Mouse (Mus musculus) MEL (cell line): ENCODE measurements around the gene Lama5. TPM values are rescaled to one million over a fixed set of nuclear protein-coding genes. Genes with fewer than 3 reads are reported as not detected.

ENCODE experiments used
- DNase-seq: peaks from one replicate; pipeline ENCODE4 v3.0.0; 2011; ENCODE audit warnings: low read depth, low spot score
- H3K27ac ChIP-seq: 2 replicates; pipeline ENCODE4 v1.5.1; 2012; ENCODE audit warnings: low read depth, mild to moderate bottlenecking, control low read depth, low read length, moderate library complexity; ENCODE audit not compliant: control insufficient read depth
- H3K27me3 ChIP-seq, 2 experiments: fragments of 150-350 bp in 1 of 2; sonication (generic) in 1 of 2; 2 replicates each; pipeline ENCODE4 v1.6.1; 2012; ENCODE audit warnings: low read length in 2 of 2, mild to moderate bottlenecking in 2 of 2, improper control_type of control experiment in 1 of 2, moderate library complexity in 1 of 2; ENCODE audit not compliant: insufficient read depth in 2 of 2, control insufficient read depth in 1 of 2
- H3K36me3 ChIP-seq, 2 experiments: 2 replicates each; pipeline ENCODE4 v1.6.1; 2012 to 2014; ENCODE audit warnings: low read length in 2 of 2, improper control_type of control experiment in 1 of 2, inconsistent platforms in 1 of 2, mild to moderate bottlenecking in 1 of 2; ENCODE audit not compliant: insufficient read depth in 2 of 2, control insufficient read depth in 1 of 2
- H3K4me1 ChIP-seq, 2 experiments: fragments of 150-350 bp in 1 of 2; sonication (generic) in 1 of 2; 2 replicates each; pipeline ENCODE4 v1.6.1; 2012; ENCODE audit warnings: low read length in 2 of 2, improper control_type of control experiment in 1 of 2, mild to moderate bottlenecking in 1 of 2; ENCODE audit not compliant: insufficient read depth in 2 of 2, control insufficient read depth in 1 of 2
- H3K4me3 ChIP-seq, 2 experiments: fragments of 150-350 bp in 1 of 2; sonication (generic) in 1 of 2; 2 replicates each; pipeline ENCODE4 v1.5.1; 2012; ENCODE audit warnings: low read depth in 2 of 2, low read length in 2 of 2, mild to moderate bottlenecking in 2 of 2, moderate library complexity in 2 of 2, control low read depth in 1 of 2, improper control_type of control experiment in 1 of 2; ENCODE audit not compliant: control insufficient read depth in 1 of 2, insufficient read depth in 1 of 2
- H3K79me2 ChIP-seq: 2 replicates; pipeline ENCODE4 v1.6.1; 2012; ENCODE audit warnings: mild to moderate bottlenecking, low read length, moderate library complexity; ENCODE audit not compliant: control insufficient read depth, poor library complexity, insufficient read depth
- H3K9ac ChIP-seq: 2 replicates; pipeline ENCODE4 v1.6.1; 2012; ENCODE audit warnings: low read depth, mild to moderate bottlenecking, control low read depth, low read length, moderate library complexity; ENCODE audit not compliant: control insufficient read depth, poor library complexity, severe bottlenecking
- H3K9me3 ChIP-seq: fragments of 150-350 bp; sonication (generic); replicated peaks from 2 replicates; pipeline ENCODE4 v1.6.1; 2012; ENCODE audit warnings: mild to moderate bottlenecking, low read length, improper control_type of control experiment, moderate library complexity; ENCODE audit not compliant: insufficient read depth
- CHD1 ChIP-seq: IDR thresholded peaks from 2 replicates; pipeline ENCODE4 v1.6.1; 2012; ENCODE audit warnings: low read depth, mild to moderate bottlenecking, inconsistent platforms, low read length, improper control_type of control experiment
- CHD2 ChIP-seq: IDR thresholded peaks from 2 replicates; pipeline ENCODE4 v1.6.1; 2011; ENCODE audit warnings: low read length, improper control_type of control experiment
- CTCF ChIP-seq, 3 experiments: IDR thresholded peaks in 2 of 3; conservative IDR thresholded peaks in 1 of 3; 2 replicates each; pipeline ENCODE4 v1.5.1; 2011 to 2012; ENCODE audit warnings: low read length in 3 of 3, low read depth in 2 of 3, mild to moderate bottlenecking in 2 of 3, improper control_type of control experiment in 1 of 3, inconsistent platforms in 1 of 3, mixed read lengths in 1 of 3, moderate library complexity in 1 of 3; ENCODE audit not compliant: control insufficient read depth in 1 of 3, insufficient read depth in 1 of 3, poor library complexity in 1 of 3, severe bottlenecking in 1 of 3
- E2F4 ChIP-seq: IDR thresholded peaks from 2 replicates; pipeline ENCODE4 v1.6.1; 2011; ENCODE audit warnings: low read depth, low read length, improper control_type of control experiment, borderline replicate concordance
- ELF1 ChIP-seq: IDR thresholded peaks from 2 replicates; pipeline ENCODE4 v1.6.1; 2014; ENCODE audit warnings: low read depth, mild to moderate bottlenecking, inconsistent platforms, low read length, improper control_type of control experiment, moderate library complexity
- EP300 ChIP-seq, 2 experiments: IDR thresholded peaks; 2 replicates each; pipeline ENCODE4 v1.6.1; 2011; ENCODE audit warnings: improper control_type of control experiment in 2 of 2, low read length in 2 of 2, low read depth in 1 of 2, mild to moderate bottlenecking in 1 of 2
- ETS1 ChIP-seq: IDR thresholded peaks from 2 replicates; pipeline ENCODE4 v1.6.1; 2012; ENCODE audit warnings: low read depth, mild to moderate bottlenecking, inconsistent platforms, low read length, improper control_type of control experiment, moderate library complexity
- GATA1 ChIP-seq: IDR thresholded peaks from 2 replicates; pipeline ENCODE4 v1.6.1; 2011; ENCODE audit warnings: low read depth, low read length, improper control_type of control experiment
- HCFC1 ChIP-seq: IDR thresholded peaks from 2 replicates; pipeline ENCODE4 v1.6.1; 2012; ENCODE audit warnings: low read depth, mild to moderate bottlenecking, inconsistent platforms, low read length, improper control_type of control experiment, moderate library complexity
- KAT2A ChIP-seq: conservative IDR thresholded peaks from 2 replicates; pipeline ENCODE4 v1.6.1; 2012; ENCODE audit warnings: low read depth, low read length, improper control_type of control experiment, inconsistent platforms
- MAFK ChIP-seq: IDR thresholded peaks from 2 replicates; pipeline ENCODE4 v1.6.1; 2011; ENCODE audit warnings: low read depth, mild to moderate bottlenecking, low read length, improper control_type of control experiment, borderline replicate concordance
- MAX ChIP-seq: IDR thresholded peaks from 2 replicates; pipeline ENCODE4 v1.6.1; 2011; ENCODE audit warnings: low read length, improper control_type of control experiment
- MAZ ChIP-seq: IDR thresholded peaks from 2 replicates; pipeline ENCODE4 v1.6.1; 2012; ENCODE audit warnings: low read depth, mild to moderate bottlenecking, inconsistent platforms, low read length, improper control_type of control experiment
- MEF2A ChIP-seq: IDR thresholded peaks from 2 replicates; pipeline ENCODE4 v1.6.1; 2014; ENCODE audit warnings: low read depth, mild to moderate bottlenecking, inconsistent platforms, low read length, improper control_type of control experiment; ENCODE audit not compliant: poor library complexity, insufficient replicate concordance, severe bottlenecking; ENCODE audit errors: extremely low read depth
- MYB ChIP-seq: IDR thresholded peaks from 2 replicates; pipeline ENCODE4 v1.6.1; 2011; ENCODE audit warnings: mild to moderate bottlenecking, low read depth, low read length, improper control_type of control experiment
- NELFE ChIP-seq: IDR thresholded peaks from 2 replicates; pipeline ENCODE4 v1.6.1; 2011; ENCODE audit warnings: low read depth, low read length, improper control_type of control experiment
- RAD21 ChIP-seq: IDR thresholded peaks from 2 replicates; pipeline ENCODE4 v1.6.1; 2011; ENCODE audit warnings: mild to moderate bottlenecking, low read depth, low read length, improper control_type of control experiment
- TAL1 ChIP-seq: IDR thresholded peaks from 2 replicates; pipeline ENCODE4 v1.6.1; 2012; ENCODE audit warnings: mild to moderate bottlenecking, inconsistent platforms, low read length, moderate library complexity, mixed read lengths
- TBP ChIP-seq: IDR thresholded peaks from 2 replicates; pipeline ENCODE4 v1.8.0; 2011; ENCODE audit warnings: low read depth, low read length, improper control_type of control experiment
- ZC3H11A ChIP-seq: IDR thresholded peaks from 2 replicates; pipeline ENCODE4 v1.6.1; 2012; ENCODE audit warnings: low read depth, mild to moderate bottlenecking, inconsistent platforms, low read length, improper control_type of control experiment
- ZKSCAN1 ChIP-seq: IDR thresholded peaks from 2 replicates; pipeline ENCODE4 v1.6.1; 2012; ENCODE audit warnings: low read depth, mild to moderate bottlenecking, inconsistent platforms, low read length, improper control_type of control experiment, moderate library complexity
- polyA plus RNA-seq, 2 experiments: library from polyadenylated mRNA; stranded (reverse) in 1 of 2; unstranded in 1 of 2; fragments of >175 nt in 1 of 2; fragments of >200 nt in 1 of 2; gene quantifications; 2 replicates each; pipeline versions ENCODE4 v1.2.1 to v1.2.4; 2012; ENCODE audit warnings: low replicate concordance in 2 of 2, low read depth in 1 of 2; ENCODE audit not compliant: insufficient read length in 2 of 2, insufficient read depth in 1 of 2, missing spikeins in 1 of 2
- total RNA-seq: library from RNA; depleted of rRNA; stranded (reverse); fragments of 300-350 nt; gene quantifications from 2 replicates; pipeline ENCODE4 v1.2.3, GENCODE M21; 2012

The Lama5 gene
- total and polyA plus RNA-seq, 3 experiments = 6.1 to 14.6 TPM; not detected in 1

- Histone ChIP-seq H3K9me3 (no peaks in the 10 kb centered on the region), H3K27me3 (no peaks in the 10 kb centered on the region), H3K4me1 (peaks cover 0 to 9% of the 10 kb centered on the region in 2 experiments; a peak in 1 of 4 replicates), H3K36me3 (no peaks in the 10 kb centered on the region; a peak in 1 of 4 replicates), H3K9ac (no peak overlapping the region), H3K79me2 (no peaks in the 10 kb centered on the region), H3K27ac (no peak overlapping the region), H3K4me3 (no peak overlapping the region)
- TF ChIP-seq NELFE (no peak), GATA1 (no peak), CHD1 (no peak), ZKSCAN1 (no peak), RAD21 (no peak), KAT2A (no peak), TBP (no peak), MEF2A (no peak), ETS1 (no peak), CTCF (IDR thresholded peaks at IDR 0.05 in 2 of 3, conservative IDR thresholded peaks at IDR 0.05 in 1 of 3; ENCODE audit: control insufficient read depth in 1 of 3, insufficient read depth in 1 of 3, low read depth in 2 of 3, low read length in 3 of 3, poor library complexity in 1 of 3, severe bottlenecking in 1 of 3) (no peak), HCFC1 (no peak), MYB (no peak), TAL1 (no peak), ELF1 (no peak), CHD2 (no peak), MAFK (no peak), EP300 (IDR thresholded peaks at IDR 0.05; ENCODE audit: low read depth in 1 of 2, low read length in 2 of 2) (no peak), MAX (no peak), MAZ (no peak)
- no peak for DNase-seq
These were observed 6.3 kb downstream of the Lama5 start for GRCm38 (mm10) chr2:180219145-180219943.

- peaks cover 0 to 9% of the 10 kb centered on the region in 2 experiments; a peak in 1 of 4 replicates for H3K4me1 ChIP-seq
- no peaks in the 10 kb centered on the region; a peak in 1 of 4 replicates for H3K36me3 ChIP-seq
- no peak for TF ChIP-seq NELFE
- no peak for TF ChIP-seq GATA1
- no peak for TF ChIP-seq E2F4
- no peak for TF ChIP-seq ZC3H11A
- no peak overlapping the region for H3K4me3 ChIP-seq
- H3K27ac ChIP-seq = no peak overlapping the region
- H3K9ac ChIP-seq = no peak overlapping the region
- H3K9me3 ChIP-seq = no peaks in the 10 kb centered on the region
- H3K27me3 ChIP-seq = no peaks in the 10 kb centered on the region
- H3K79me2 ChIP-seq = no peaks in the 10 kb centered on the region
- DNase-seq = no peak
These were observed 7.0 kb downstream of the Lama5 start for GRCm38 (mm10) chr2:180218677-180219076.
